Mouse (Mus musculus) midbrain, embryonic 15.5 days (tissue): Measurements from ENCODE around the gene Nin. TPM values are rescaled to one million over a fixed set of nuclear protein-coding genes. Genes with fewer than 3 reads are reported as not detected.
A peak's percentile ranks its signal among the peaks of the same experiment; 100 is the strongest.
"Not testable (repeated sequence)": the region's sequence is repeated elsewhere in the genome, so short reads cannot be mapped to it uniquely, and the experiment has no call there.

Experiments used
- ATAC-seq: fragments of 200-750 bp; cut with Nextera tagmentation; replicated peaks from 2 replicates; pipeline ENCODE4 v1.8.0; 2017; ENCODE audit warnings: moderate TSS enrichment
- H3K27ac ChIP-seq: fragments of 300-500 bp; sonication (generic); 2 replicates; pipeline ENCODE4 v1.5.1; 2015; ENCODE audit warnings: mild to moderate bottlenecking, inconsistent platforms
- H3K27me3 ChIP-seq: fragments of 300-500 bp; sonication (generic); replicated peaks from 2 replicates; pipeline ENCODE4 v1.6.1; 2015; ENCODE audit warnings: inconsistent platforms
- H3K36me3 ChIP-seq: fragments of 300-500 bp; sonication (generic); replicated peaks from 2 replicates; pipeline ENCODE4 v1.6.1; 2015; ENCODE audit warnings: inconsistent platforms
- H3K4me1 ChIP-seq: fragments of 300-500 bp; sonication (generic); 2 replicates; pipeline ENCODE4 v1.6.1; 2015; ENCODE audit warnings: inconsistent platforms
- H3K4me2 ChIP-seq: fragments of 300-500 bp; sonication (generic); 2 replicates; pipeline ENCODE4 v1.6.1; 2015; ENCODE audit warnings: inconsistent platforms, mild to moderate bottlenecking, moderate library complexity
- H3K4me3 ChIP-seq: fragments of 300-500 bp; sonication (generic); 2 replicates; pipeline ENCODE4 v1.5.1; 2015; ENCODE audit warnings: mild to moderate bottlenecking, inconsistent platforms
- H3K9ac ChIP-seq: fragments of 300-500 bp; sonication (generic); 2 replicates; pipeline ENCODE4 v1.6.1; 2015; ENCODE audit warnings: mild to moderate bottlenecking, inconsistent platforms
- H3K9me3 ChIP-seq: fragments of 300-500 bp; sonication (generic); 2 replicates; pipeline ENCODE4 v1.6.1; 2016; ENCODE audit warnings: inconsistent platforms
- WGBS: fragments of 180-500 bp; shearing (Covaris S2); methylation state at CpG from one replicate; pipeline ENCODE4 v1.1.7; 2015; ENCODE audit warnings: mixed read lengths; 5-methylcytosine and 5-hydroxymethylcytosine counted together
- polyA plus RNA-seq: library from polyadenylated mRNA; unstranded; fragments of >200 nt; fragmentation: Nextera tagmentation; extraction: Ambion mirVana; gene quantifications from 2 replicates; pipeline ENCODE4 v1.2.1, GENCODE M21; 2015

Nin gene
- polyA plus RNA-seq = 14.1 and 15.9 TPM in 2 replicates

DNA sequence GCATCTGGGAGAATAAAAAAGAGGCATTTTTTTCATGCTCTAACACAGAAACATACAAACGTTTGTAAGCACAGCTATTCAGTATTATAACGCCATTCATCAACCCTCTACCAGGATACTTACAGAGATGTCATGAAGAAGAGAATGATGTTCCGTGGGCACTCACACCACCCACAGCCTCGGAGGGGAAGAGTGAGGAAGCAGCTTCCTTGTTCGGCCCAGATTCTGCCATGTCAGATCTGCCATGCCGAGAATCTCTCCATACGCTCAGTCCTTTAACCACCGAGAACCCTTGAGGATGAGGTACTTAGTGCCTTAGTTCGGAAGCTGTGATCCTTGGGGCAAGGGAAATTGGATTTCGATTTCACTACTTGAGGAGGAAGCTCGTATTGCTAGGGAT, at the start of gene Nin:
Gene Nin (minus strand): TSS at position 367 of the 400 bp plus-strand sequence.
- H3K4me2 ChIP-seq = no peak within 1 kb of the TSS
- 58% methylated on average over 11 of the region's 11 CpGs for WGBS
- no peaks in the 10 kb centered on the region for H3K36me3 ChIP-seq
- peaks cover 24% of the 10 kb centered on the region for H3K4me1 ChIP-seq
- H3K9ac ChIP-seq = no peak within 1 kb of the TSS
- H3K27me3 ChIP-seq = no peaks in the 10 kb centered on the region
- peak within 1 kb of the TSS; percentile 72; the same call in 1 of the 2 replicates for H3K4me3 ChIP-seq
- no peak for ATAC-seq
- H3K9me3 ChIP-seq = no peaks in the 10 kb centered on the region
- no peak within 1 kb of the TSS for H3K27ac ChIP-seq

GRCm38 (mm10) chr12:70161057-70161456, 47.5 kb upstream of the Nin start:
- no peak for ATAC-seq
- Histone ChIP-seq H3K27me3 (no peaks in the 10 kb centered on the region), H3K27ac (no peak overlapping the region), H3K36me3 (no peaks in the 10 kb centered on the region), H3K4me2 (no peak overlapping the region), H3K9me3 (no peaks in the 10 kb centered on the region), H3K4me3 (no peak overlapping the region), H3K9ac (no peak overlapping the region), H3K4me1 (peaks cover 10% of the 10 kb centered on the region)
- WGBS = 86% methylated on average over 5 of the region's 5 CpGs

- H3K27ac ChIP-seq = 0 out of 2 replicates have a peak overlapping the region, but pooled peaks have one; percentile 34
- H3K4me2 ChIP-seq = no peak overlapping the region
- no peaks in the 10 kb centered on the region for H3K36me3 ChIP-seq
- peaks cover 10% of the 10 kb centered on the region for H3K4me1 ChIP-seq
- no peaks in the 10 kb centered on the region for H3K9me3 ChIP-seq
- H3K4me3 ChIP-seq = no peak overlapping the region
- H3K9ac ChIP-seq = no peak overlapping the region
- peak; percentile 74 for ATAC-seq
- WGBS = 44% methylated on average over 5 of the region's 5 CpGs
- no peaks in the 10 kb centered on the region for H3K27me3 ChIP-seq
Measured at GRCm38 (mm10) chr12:70157292-70158066, 44.0 kb upstream of the Nin start.

DNA sequence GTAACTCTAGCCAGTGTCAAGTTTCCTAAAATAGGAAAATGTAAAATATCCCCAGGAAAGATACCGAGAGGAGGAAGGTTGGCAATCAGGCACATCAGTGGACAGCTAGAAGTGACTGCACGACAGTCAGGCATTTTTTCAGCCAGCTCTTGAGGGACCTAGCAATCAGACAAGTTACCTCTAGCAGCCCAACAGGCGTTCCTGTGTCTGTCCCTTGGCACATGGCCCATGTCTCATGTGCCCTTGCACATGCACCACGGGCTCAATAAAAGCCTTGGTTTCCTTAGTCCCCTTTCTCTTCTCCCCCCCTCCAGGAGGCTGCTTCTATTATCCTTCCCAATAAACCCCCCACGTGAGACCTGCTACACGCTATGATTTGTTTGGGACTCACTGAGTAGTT, 42.7 kb upstream of the Nin start:
- H3K4me1 ChIP-seq = peaks cover 10% of the 10 kb centered on the region
- no peak overlapping the region for H3K9ac ChIP-seq
- no peak overlapping the region for H3K4me3 ChIP-seq
- no peak overlapping the region for H3K4me2 ChIP-seq
- no peak overlapping the region for H3K27ac ChIP-seq
- H3K27me3 ChIP-seq = no peaks in the 10 kb centered on the region
- no peaks in the 10 kb centered on the region for H3K36me3 ChIP-seq
- H3K9me3 ChIP-seq = no peaks in the 10 kb centered on the region
- WGBS = 59% methylated on average over 6 of the region's 6 CpGs
- no peak for ATAC-seq

- Histone ChIP-seq H3K27ac (no peak within 1 kb of the TSS), H3K4me1 (peaks cover 15% of the 10 kb centered on the region), H3K4me3 (no peak within 1 kb of the TSS), H3K9ac (no peak within 1 kb of the TSS), H3K27me3 (no peaks in the 10 kb centered on the region), H3K36me3 (no peaks in the 10 kb centered on the region), H3K9me3 (no peaks in the 10 kb centered on the region), H3K4me2 (no peak within 1 kb of the TSS)
- ATAC-seq = no peak
- WGBS = 76% methylated on average over 3 of the region's 3 CpGs
Measured at GRCm38 (mm10) chr12:70153842-70154241, 40.3 kb upstream of the Nin start, which contains the start of gene Abhd12b. TSS of gene Abhd12b (plus strand) at chr12:70154142.

- 11% methylated on average over 11 of the region's 11 CpGs for WGBS
- peak overlapping the region; percentile 19; the same call in 1 of the 2 replicates for H3K4me3 ChIP-seq
- H3K27ac ChIP-seq = peak overlapping the region; percentile 74
Measured at GRCm38 (mm10) chr12:70148631-70149265, 35.2 kb upstream of the Nin start.

DNA sequence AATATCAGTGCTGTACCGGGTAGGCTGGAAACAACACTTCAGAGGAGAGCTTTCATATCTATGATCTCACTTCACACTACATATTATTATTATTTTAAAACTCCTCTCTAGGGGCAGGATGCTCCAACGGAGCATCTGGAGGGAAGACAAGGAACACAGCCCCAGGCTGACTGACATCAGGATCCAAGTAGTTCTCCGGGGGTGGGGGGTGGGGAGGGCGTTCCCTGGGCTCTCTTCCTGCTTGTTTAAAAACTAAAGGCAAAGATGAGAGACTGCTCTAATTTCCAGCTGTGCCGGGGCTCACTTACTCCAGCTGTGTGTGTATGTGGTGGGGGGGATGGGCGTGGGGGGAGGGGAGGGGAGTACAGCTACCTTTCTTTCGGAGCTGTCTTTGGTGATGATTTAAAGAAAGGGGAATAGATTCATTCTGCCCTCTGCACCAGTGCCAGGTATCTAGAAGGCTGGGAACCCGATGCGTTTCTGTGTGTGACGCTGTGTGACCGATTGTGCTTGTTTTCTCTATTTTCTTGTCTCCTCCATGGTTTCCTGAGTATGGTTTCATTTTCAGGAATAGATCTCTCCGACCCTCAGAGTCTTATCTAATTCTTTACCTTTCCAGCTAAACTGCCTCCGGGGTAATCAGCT, 34.6 kb upstream of the Nin start:
- no peaks in the 10 kb centered on the region for H3K36me3 ChIP-seq
- peak overlapping the region; percentile 74 for H3K27ac ChIP-seq
- H3K4me3 ChIP-seq = peak overlapping the region; percentile 19; the same call in 1 of the 2 replicates
- peak overlapping the region; percentile 43 for H3K4me2 ChIP-seq
- H3K9me3 ChIP-seq = no peaks in the 10 kb centered on the region
- H3K9ac ChIP-seq = no peak overlapping the region
- H3K4me1 ChIP-seq = peaks cover 19% of the 10 kb centered on the region
- 8% methylated on average over 13 of the region's 13 CpGs for WGBS
- no peaks in the 10 kb centered on the region for H3K27me3 ChIP-seq
- ATAC-seq = peak; percentile 68

More at GRCm38 (mm10) chr12:70148631-70149265, 35.2 kb upstream of the Nin start:
- Histone ChIP-seq H3K4me2 (peak overlapping the region; percentile 43), H3K36me3 (no peaks in the 10 kb centered on the region), H3K4me1 (peaks cover 19% of the 10 kb centered on the region), H3K9ac (no peak overlapping the region), H3K27me3 (no peaks in the 10 kb centered on the region), H3K9me3 (no peaks in the 10 kb centered on the region)
- peak; percentile 68 for ATAC-seq

GRCm38 (mm10) chr12:70145586-70145985, 32.1 kb upstream of the Nin start:
- no peaks in the 10 kb centered on the region for H3K9me3 ChIP-seq
- H3K4me2 ChIP-seq = no peak overlapping the region
- no peak overlapping the region for H3K27ac ChIP-seq
- ATAC-seq = no peak
- H3K36me3 ChIP-seq = no peaks in the 10 kb centered on the region
- no peaks in the 10 kb centered on the region for H3K27me3 ChIP-seq
- H3K9ac ChIP-seq = no peak overlapping the region
- H3K4me3 ChIP-seq = no peak overlapping the region
- peaks cover 19% of the 10 kb centered on the region for H3K4me1 ChIP-seq
- WGBS = 90% methylated on average over 6 of the region's 6 CpGs

GRCm38 (mm10) chr12:70144637-70145448, 31.3 kb upstream of the Nin start:
- Histone ChIP-seq H3K4me1 (peaks cover 19% of the 10 kb centered on the region), H3K27me3 (no peaks in the 10 kb centered on the region), H3K27ac (no peak overlapping the region), H3K4me2 (no peak overlapping the region), H3K4me3 (no peak overlapping the region), H3K36me3 (no peaks in the 10 kb centered on the region), H3K9ac (no peak overlapping the region), H3K9me3 (no peaks in the 10 kb centered on the region)
- whole genome bisulfite sequencing = 51% methylated on average over 20 of the region's 20 CpGs
- no peak for ATAC-seq

GRCm38 (mm10) chr12:70144106-70144587, 30.6 kb upstream of the Nin start:
- not testable (repeated sequence) for ATAC-seq, H3K9me3 ChIP-seq

DNA sequence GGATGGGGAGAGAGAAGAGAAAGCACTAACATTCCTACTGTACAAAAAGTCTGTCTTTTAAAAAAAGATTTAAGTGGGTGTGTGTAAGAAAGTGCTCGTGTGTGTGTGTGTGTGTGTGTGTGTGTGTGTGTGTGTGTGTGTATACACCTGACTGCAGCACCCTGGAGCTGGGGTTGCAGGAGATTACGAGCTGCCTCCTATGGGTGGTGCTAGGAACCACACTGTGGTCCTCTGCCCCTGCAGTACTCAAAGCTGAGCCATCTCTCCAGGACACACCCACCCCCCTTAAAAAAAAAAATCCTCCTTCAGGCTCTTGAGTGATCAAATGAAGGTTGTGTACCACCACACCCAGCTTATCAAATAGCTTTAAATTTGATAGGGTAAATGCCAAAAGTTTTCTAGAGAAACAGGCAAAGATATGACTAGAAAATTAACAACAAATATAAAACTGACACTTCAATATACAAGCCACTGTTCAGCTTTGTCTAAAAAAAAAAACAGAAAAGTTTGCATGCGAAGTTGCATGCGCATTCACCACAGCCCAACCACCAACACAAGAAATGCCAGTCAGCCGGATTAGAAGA, 27.6 kb upstream of the Nin start:
- ATAC-seq = no peak
- Histone ChIP-seq H3K36me3 (no peaks in the 10 kb centered on the region), H3K4me1 (0 out of 2 replicates have a peak, but pooled peaks cover 2% of the 10 kb centered on the region), H3K27ac (no peak overlapping the region), H3K27me3 (no peaks in the 10 kb centered on the region), H3K9me3 (no peaks in the 10 kb centered on the region), H3K4me3 (no peak overlapping the region), H3K4me2 (no peak overlapping the region), H3K9ac (no peak overlapping the region)
- WGBS = 90% methylated on average over 5 of the region's 5 CpGs

More at GRCm38 (mm10) chr12:70144106-70144587, 30.6 kb upstream of the Nin start:
- peaks cover 17% of the 10 kb centered on the region for H3K4me1 ChIP-seq
- WGBS = 22% methylated on average over 3 of the region's 3 CpGs
- H3K36me3 ChIP-seq, H3K27me3 ChIP-seq, H3K4me2 ChIP-seq, H3K4me3 ChIP-seq, H3K9ac ChIP-seq, H3K27ac ChIP-seq: not testable (repeated sequence)
